Mouse (Mus musculus) heart, embryonic 12.5 days (tissue): ENCODE data around the gene Tmc5. TPM values are rescaled to one million over a fixed set of nuclear protein-coding genes. Genes with fewer than 3 reads are reported as not detected.

Experiments
- ATAC-seq: fragments of 200-750 bp; cut with Nextera tagmentation; 2 replicates; pipeline ENCODE4 v1.8.0; 2017; ENCODE audit warnings: moderate TSS enrichment, moderate library complexity; ENCODE audit not compliant: insufficient number of reproducible peaks, low FRiP score
- H3K27ac ChIP-seq: fragments of 300-500 bp; sonication (generic); 2 replicates; pipeline ENCODE4 v1.5.1; 2016; ENCODE audit warnings: mild to moderate bottlenecking, moderate library complexity; ENCODE audit not compliant: poor library complexity, severe bottlenecking
- H3K27me3 ChIP-seq: fragments of 300-500 bp; sonication (generic); replicated peaks from 2 replicates; pipeline ENCODE4 v1.6.1; 2016; ENCODE audit warnings: mild to moderate bottlenecking, moderate library complexity
- H3K36me3 ChIP-seq: fragments of 300-500 bp; sonication (generic); 2 replicates; pipeline ENCODE4 v1.6.1; 2016; ENCODE audit warnings: mild to moderate bottlenecking, moderate library complexity
- H3K4me1 ChIP-seq: fragments of 300-500 bp; sonication (generic); replicated peaks from 2 replicates; pipeline ENCODE4 v1.6.1; 2016; ENCODE audit warnings: mild to moderate bottlenecking
- H3K4me2 ChIP-seq: fragments of 300-500 bp; sonication (generic); 2 replicates; pipeline ENCODE4 v1.6.1; 2016; ENCODE audit warnings: mild to moderate bottlenecking, moderate library complexity
- H3K4me3 ChIP-seq: fragments of 300-500 bp; sonication (generic); 2 replicates; pipeline ENCODE4 v1.5.1; 2016; ENCODE audit warnings: mild to moderate bottlenecking
- H3K9ac ChIP-seq: fragments of 300-500 bp; sonication (generic); 2 replicates; pipeline ENCODE4 v1.6.1; 2016; ENCODE audit warnings: mild to moderate bottlenecking, moderate library complexity
- H3K9me3 ChIP-seq: fragments of 300-500 bp; sonication (generic); replicated peaks from 2 replicates; pipeline ENCODE4 v1.6.1; 2016; ENCODE audit warnings: mild to moderate bottlenecking, moderate library complexity
- WGBS: fragments of 180-500 bp; shearing (Covaris S2); methylation state at CpG from one replicate; pipeline ENCODE4 v1.1.7; 2016; 5-methylcytosine and 5-hydroxymethylcytosine counted together
- polyA plus RNA-seq: library from polyadenylated mRNA; unstranded; fragments of >200 nt; fragmentation: Nextera tagmentation; extraction: Ambion mirVana; gene quantifications from 2 replicates; pipeline ENCODE4 v1.2.1, GENCODE M21; 2016

The Tmc5 gene
- polyA plus RNA-seq, 1 experiment from 2014 or later: 0.22 TPM

DNA sequence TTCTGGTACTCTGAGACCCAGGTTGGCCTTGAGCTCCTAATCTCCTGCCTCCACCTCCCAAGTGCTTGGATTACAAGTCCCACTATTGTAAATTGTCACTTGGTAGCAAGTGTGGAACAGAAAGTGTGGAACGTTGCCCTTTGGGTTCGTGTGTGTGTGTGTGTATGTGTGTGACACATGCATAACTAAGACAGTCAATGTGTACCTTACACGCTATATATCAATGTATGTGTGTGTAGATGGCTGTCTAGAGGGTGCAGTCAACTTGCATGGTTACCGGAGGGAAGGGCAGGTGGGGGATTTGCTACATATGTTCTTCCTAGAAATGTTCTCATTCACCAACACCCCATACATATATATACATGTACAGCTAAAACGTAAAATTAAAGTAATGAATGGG lies 12.2 kb upstream of the Tmc5 start:
- peak overlapping the region; percentile 95 for H3K4me2 ChIP-seq
- H3K9me3 ChIP-seq: peaks cover 17% of the 10 kb centered on the region
- H3K27ac ChIP-seq: no peak overlapping the region
- H3K4me3 ChIP-seq: peak overlapping the region; percentile 66
- 69% methylated on average over 5 of the region's 5 CpGs for WGBS
- H3K27me3 ChIP-seq: peaks cover 18% of the 10 kb centered on the region; the same call in 1 of the 2 replicates
- no peak for ATAC-seq
- H3K4me1 ChIP-seq: peaks cover 8% of the 10 kb centered on the region
- H3K36me3 ChIP-seq: 0 out of 2 replicates have a peak, but pooled peaks cover 2% of the 10 kb centered on the region
- H3K9ac ChIP-seq: no peak overlapping the region

DNA sequence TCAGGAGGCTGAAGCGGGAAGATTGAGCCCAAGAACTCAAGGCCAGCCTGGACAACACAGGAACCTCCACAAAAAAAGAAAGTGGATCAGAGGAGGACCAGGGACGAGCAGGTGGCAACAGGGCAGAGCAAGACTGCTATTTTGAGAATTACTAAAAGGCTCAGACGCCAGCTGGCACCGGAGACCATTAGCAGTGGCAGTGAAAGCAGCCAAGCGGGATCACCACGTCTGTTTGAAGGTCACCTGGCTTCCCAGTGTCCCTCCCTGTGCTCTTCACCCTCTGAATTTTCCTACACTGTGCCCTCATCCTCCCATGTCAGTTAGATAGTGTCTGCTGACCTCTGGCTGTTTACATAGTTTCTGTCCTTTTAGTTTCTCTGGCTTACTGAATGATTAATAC lies 11.2 kb upstream of the Tmc5 start:
- H3K27ac ChIP-seq: no peak overlapping the region
- H3K9me3 ChIP-seq: 0 out of 2 replicates have a peak, but pooled peaks cover 8% of the 10 kb centered on the region
- H3K36me3 ChIP-seq: no peaks in the 10 kb centered on the region
- H3K4me1 ChIP-seq: peaks cover 8% of the 10 kb centered on the region
- H3K9ac ChIP-seq: no peak overlapping the region
- WGBS: 65% methylated on average over 6 of the region's 6 CpGs
- ATAC-seq: no peak
- peaks cover 18% of the 10 kb centered on the region; the same call in 1 of the 2 replicates for H3K27me3 ChIP-seq
- H3K4me2 ChIP-seq: no peak overlapping the region
- no peak overlapping the region for H3K4me3 ChIP-seq

DNA sequence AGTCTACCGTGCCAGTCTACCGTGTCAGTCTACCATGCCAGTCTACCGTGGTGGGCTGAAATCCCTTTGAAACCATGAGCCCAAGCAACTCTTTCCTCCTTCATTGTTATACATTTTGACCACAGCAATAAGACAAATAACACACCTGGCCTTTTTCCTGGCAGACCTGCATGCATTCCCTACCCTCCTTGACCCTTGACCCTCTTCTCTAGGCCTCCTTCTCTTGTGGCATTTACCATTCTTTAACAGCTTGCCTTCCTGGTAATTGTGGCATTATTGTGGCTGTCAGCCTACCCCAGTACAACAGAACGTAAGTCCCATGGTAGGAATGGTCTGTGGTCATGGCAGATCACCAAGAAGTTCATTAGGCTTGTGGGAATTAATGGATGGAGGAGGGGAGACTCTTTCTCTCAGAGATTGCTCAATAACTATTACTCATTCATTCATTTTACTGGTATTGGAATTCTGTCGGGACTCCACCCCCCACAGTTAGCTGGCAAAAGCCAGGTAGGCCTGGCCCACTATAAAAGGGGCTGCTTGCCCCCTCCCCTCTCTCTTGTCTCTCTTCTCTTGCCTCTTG lies 6.3 kb upstream of the Tmc5 start:
- H3K4me1 ChIP-seq: peaks cover 11% of the 10 kb centered on the region
- H3K4me2 ChIP-seq: no peak overlapping the region
- H3K9me3 ChIP-seq: 0 out of 2 replicates have a peak, but pooled peaks cover 6% of the 10 kb centered on the region
- no peak for ATAC-seq
- H3K9ac ChIP-seq: no peak overlapping the region
- H3K36me3 ChIP-seq: no peaks in the 10 kb centered on the region
- H3K27me3 ChIP-seq: peaks cover 46% of the 10 kb centered on the region
- WGBS: 87% methylated on average over 5 of the region's 5 CpGs
- H3K27ac ChIP-seq: no peak overlapping the region
- no peak overlapping the region for H3K4me3 ChIP-seq

DNA sequence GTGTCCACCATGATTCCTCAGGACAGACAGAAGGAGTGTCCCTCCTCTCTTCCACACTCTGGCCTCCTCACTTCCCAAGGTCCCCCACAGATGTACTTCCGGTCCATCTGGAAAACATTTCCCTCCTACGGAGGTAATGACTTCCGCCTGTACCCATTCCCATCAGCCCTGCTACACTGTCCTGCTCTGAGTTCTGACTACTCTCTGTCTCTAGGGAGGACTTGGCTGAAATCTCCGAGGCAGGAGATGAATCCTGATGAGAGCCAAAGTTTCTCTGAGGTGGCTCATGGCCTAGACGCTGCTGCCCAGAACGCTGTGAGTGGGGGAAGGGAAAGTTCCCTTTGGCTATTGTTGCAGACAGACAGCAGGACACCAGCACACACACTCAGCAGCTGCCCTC lies 5.0 kb upstream of the Tmc5 start:
- Histone ChIP-seq H3K4me1 (peaks cover 13% of the 10 kb centered on the region), H3K4me2 (no peak overlapping the region), H3K36me3 (no peaks in the 10 kb centered on the region), H3K9me3 (0 out of 2 replicates have a peak, but pooled peaks cover 6% of the 10 kb centered on the region), H3K27me3 (peaks cover 57% of the 10 kb centered on the region), H3K9ac (no peak overlapping the region), H3K27ac (no peak overlapping the region), H3K4me3 (no peak overlapping the region)
- no peak for ATAC-seq
- WGBS: 33% methylated on average over 6 of the region's 6 CpGs

DNA sequence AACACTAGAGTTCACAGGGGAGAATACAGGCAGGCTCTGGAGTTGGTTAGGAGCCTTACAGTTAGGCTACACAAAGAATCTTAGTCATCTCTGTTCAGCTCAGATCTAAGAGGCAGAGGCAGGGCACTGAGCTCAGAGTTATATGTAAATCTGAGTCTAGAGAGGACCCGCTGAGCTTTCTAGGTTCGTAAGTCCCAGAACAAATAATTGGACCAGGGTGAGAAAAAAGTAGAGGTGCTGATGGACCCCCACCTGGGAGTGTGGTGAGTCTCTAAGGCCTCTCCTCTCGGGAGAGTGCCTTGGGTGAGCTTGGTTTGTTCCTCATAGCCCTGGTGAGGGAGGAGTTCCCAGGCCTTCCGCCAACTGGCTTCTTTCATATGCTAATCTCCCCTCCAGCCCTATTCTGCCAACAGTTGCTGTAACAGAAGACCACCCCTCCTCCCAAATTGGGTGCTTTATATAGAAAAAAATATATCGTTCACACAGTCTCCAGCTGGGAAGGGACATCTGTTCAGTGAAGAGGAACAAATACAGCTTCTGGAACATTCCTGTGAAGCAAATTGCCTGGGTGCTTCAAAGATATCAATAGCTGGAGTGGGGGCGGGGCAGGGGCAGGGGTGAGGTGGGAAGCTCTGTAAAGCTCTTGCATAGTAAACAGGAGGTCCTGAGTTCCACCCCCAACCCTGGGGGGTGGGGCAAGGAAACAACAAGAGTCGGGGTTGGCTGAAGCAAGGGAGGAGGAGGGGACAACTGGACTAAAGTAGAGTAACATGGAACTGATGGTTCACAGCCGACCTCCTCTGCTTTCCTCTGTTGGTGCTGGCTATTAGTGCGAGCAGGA lies 3.3 kb upstream of the Tmc5 start:
- Histone ChIP-seq H3K27me3 (peaks cover 71% of the 10 kb centered on the region), H3K4me1 (peaks cover 21% of the 10 kb centered on the region), H3K4me3 (no peak overlapping the region), H3K4me2 (no peak overlapping the region), H3K27ac (no peak overlapping the region), H3K9me3 (no peaks in the 10 kb centered on the region), H3K9ac (no peak overlapping the region), H3K36me3 (no peaks in the 10 kb centered on the region)
- 8% methylated on average over 9 of the region's 9 CpGs for WGBS
- no peak; the same call in 1 of the 2 replicates for ATAC-seq

DNA sequence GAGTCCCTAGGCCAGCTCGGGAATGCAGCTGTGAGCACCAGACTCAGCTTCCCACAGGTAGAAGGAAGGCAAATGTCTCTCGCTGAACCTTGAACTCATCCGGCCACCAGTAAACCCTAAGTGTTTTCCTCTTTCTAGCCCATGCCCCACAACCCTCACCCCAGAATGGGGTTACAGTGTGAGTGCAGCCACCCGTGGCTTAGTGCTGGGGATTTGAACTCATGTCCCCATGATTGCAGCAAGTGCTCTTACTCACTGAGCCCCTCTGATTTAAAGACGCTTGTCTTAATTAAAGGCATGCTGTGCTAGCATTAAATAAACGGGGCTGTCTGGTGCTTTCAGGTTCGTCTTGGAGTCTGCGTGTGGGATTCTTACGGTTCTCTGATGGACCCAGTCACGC lies 2.5 kb upstream of the Tmc5 start:
- Histone ChIP-seq H3K9ac (no peak overlapping the region), H3K9me3 (no peaks in the 10 kb centered on the region), H3K36me3 (no peaks in the 10 kb centered on the region), H3K27me3 (peaks cover 78% of the 10 kb centered on the region), H3K4me2 (peak overlapping the region; percentile 53), H3K4me1 (peaks cover 21% of the 10 kb centered on the region), H3K27ac (no peak overlapping the region), H3K4me3 (no peak overlapping the region)
- WGBS: 22% methylated on average over 10 of the region's 10 CpGs
- ATAC-seq: no peak

DNA sequence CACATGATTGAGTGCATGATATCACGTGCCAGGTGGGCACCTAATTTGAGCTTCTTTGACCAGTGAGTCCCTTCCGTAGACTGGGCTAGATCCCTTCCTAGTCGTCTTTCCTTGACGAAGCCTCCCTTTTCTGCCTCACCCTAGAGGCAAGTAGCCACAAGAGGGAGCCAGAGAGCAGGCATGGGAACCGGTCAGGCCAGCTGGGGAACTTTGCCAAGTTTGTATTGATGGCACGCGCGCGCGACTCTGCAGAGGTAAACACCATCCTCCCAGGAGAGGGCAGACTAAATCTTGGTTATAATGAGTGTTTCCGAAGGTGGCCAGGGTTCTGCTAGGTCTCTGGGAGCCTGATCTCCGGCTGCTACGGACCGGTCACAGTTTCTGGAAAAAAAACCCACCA lies 1.9 kb upstream of the Tmc5 start:
- no peaks in the 10 kb centered on the region for H3K9me3 ChIP-seq
- H3K4me3 ChIP-seq: 0 out of 2 replicates have a peak overlapping the region, but pooled peaks have one; percentile 9
- no peak overlapping the region for H3K27ac ChIP-seq
- H3K36me3 ChIP-seq: no peaks in the 10 kb centered on the region
- H3K4me1 ChIP-seq: peaks cover 21% of the 10 kb centered on the region
- peak overlapping the region; percentile 53 for H3K4me2 ChIP-seq
- 3% methylated on average over 14 of the region's 14 CpGs for WGBS
- H3K27me3 ChIP-seq: peaks cover 81% of the 10 kb centered on the region
- H3K9ac ChIP-seq: peak overlapping the region; percentile 33; the same call in 1 of the 2 replicates
- ATAC-seq: peak; percentile 41; the same call in 1 of the 2 replicates

DNA sequence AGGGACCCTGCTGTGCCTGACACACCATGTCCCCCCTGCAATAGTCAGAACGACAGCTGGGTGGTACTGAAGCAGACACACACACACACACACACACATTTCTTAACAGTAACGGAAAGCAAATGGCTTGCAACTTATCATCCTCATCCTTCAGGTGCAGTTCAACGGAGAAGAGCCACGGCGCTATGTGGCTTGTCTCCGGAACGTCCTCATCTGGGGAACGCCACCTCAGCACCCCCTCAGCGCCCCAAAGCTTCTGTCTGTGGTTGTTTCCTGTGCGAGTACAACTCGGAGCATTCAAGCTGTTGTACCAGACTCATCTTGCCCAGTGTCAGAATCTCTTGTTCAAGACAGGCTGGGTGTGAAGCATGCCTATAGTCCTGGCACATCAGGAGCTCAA lies 826 bp upstream of the Tmc5 start:
- Histone ChIP-seq H3K4me1 (peaks cover 21% of the 10 kb centered on the region), H3K27me3 (peaks cover 92% of the 10 kb centered on the region), H3K4me3 (no peak overlapping the region), H3K36me3 (no peaks in the 10 kb centered on the region), H3K4me2 (no peak overlapping the region), H3K27ac (no peak overlapping the region), H3K9me3 (no peaks in the 10 kb centered on the region), H3K9ac (no peak overlapping the region)
- WGBS: 67% methylated on average over 11 of the region's 11 CpGs
- ATAC-seq: no peak

DNA sequence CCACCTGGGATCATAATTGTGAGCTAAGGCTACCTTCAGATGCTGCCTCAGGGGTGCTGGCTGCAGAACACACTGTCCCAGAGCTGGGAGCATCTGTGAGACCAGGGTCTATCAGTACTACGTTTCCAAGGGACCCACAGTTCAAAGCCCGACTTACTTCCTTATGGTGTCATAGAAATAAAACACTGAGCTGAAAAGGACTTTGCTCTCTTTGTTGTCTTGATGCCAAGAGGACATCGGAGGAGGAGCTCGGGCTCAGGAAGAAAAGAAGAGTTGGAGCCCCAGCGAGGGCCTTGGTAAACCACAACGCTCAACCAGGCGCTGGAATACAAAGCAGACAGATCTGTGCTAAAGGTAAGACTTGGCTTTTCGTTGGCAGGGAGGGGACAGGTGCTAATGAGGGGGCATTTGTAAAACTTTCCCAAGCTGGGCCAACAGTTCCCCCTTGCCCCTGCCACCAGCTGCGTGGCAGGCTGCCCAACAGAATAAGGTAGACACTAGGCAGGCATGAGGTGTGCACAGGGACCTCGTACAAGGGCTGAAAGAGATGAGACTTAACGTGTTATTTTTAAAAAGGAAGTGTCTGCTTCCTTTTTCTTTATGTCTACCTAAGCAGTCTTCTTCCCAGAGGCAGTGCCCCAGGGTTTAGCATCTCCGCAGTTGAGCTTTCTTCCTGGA lies 3.0 kb downstream of the Tmc5 start:
- ATAC-seq: no peak
- Histone ChIP-seq H3K4me2 (no peak overlapping the region), H3K27ac (no peak overlapping the region), H3K4me3 (no peak overlapping the region), H3K4me1 (peaks cover 11% of the 10 kb centered on the region), H3K9ac (no peak overlapping the region), H3K9me3 (no peaks in the 10 kb centered on the region), H3K36me3 (no peaks in the 10 kb centered on the region), H3K27me3 (peaks cover 63% of the 10 kb centered on the region)
- 71% methylated on average over 12 of the region's 12 CpGs for WGBS

DNA sequence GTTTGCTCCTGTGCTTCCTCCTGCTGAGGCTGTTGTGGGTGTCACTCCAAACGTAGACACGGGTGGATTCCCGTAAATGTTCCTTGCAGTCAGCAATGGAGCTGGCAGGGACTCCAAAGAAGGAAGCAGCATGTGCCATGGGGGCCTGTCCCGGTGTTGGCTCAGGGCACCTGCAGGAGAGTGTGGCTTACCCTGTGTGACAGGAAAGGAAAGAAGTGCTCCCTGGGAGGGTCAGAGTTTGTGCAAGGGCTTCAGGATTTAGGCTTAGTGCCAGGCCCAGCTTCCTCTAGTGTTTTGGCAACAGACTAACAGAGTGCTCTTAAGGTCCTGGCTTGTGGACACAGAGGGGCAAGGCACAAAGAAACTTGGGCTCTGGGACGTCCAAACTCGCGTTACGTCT lies 7.7 kb downstream of the Tmc5 start:
- Histone ChIP-seq H3K36me3 (no peaks in the 10 kb centered on the region), H3K4me2 (no peak overlapping the region), H3K27me3 (peaks cover 19% of the 10 kb centered on the region), H3K27ac (no peak overlapping the region), H3K9me3 (no peaks in the 10 kb centered on the region), H3K4me3 (no peak overlapping the region), H3K4me1 (no peaks in the 10 kb centered on the region), H3K9ac (no peak overlapping the region)
- WGBS: 81% methylated on average over 8 of the region's 8 CpGs
- no peak for ATAC-seq

DNA sequence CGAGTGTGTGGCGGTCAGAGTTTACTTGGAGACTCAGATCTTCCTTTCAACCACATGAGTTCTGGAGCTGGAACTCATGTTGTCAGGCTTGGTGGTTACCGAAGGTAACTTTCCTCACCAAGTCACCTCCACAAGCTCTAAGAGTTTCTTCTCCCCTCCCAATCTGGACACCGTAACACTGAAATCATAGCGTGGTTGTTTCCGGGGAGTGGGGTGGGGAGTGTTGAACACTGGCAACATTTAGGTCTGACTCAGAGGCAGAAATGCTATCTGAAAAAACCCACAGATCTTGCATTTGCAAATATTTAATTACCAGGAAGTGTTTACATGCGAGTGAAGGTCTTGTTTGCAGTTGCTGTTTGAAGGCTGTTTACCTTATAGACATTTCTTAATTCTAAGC lies 12.7 kb downstream of the Tmc5 start:
- no peaks in the 10 kb centered on the region for H3K9me3 ChIP-seq
- ATAC-seq: no peak
- no peaks in the 10 kb centered on the region for H3K36me3 ChIP-seq
- peaks cover 21% of the 10 kb centered on the region for H3K27me3 ChIP-seq
- H3K27ac ChIP-seq: no peak overlapping the region
- no peak overlapping the region for H3K4me3 ChIP-seq
- 86% methylated on average over 7 of the region's 7 CpGs for WGBS
- no peak overlapping the region for H3K9ac ChIP-seq
- H3K4me2 ChIP-seq: no peak overlapping the region
- no peaks in the 10 kb centered on the region for H3K4me1 ChIP-seq
